Mouse (Mus musculus) spleen, adult 18-20 months (tissue): Measurements from ENCODE around the gene P3h1.

Experiments
- DNase-seq, 2 experiments: peaks; one replicate each; pipeline ENCODE4 v3.0.0; 2022; ENCODE audit warnings: mixed read lengths in 2 of 2

P3h1 gene

GRCm38 (mm10) chr4:119232410-119233255 is at the start of gene P3h1, which contains the start of gene AU022252:
P3h1 (plus strand) TSS chr4:119232915.
AU022252 (minus strand) TSS chr4:119232712.
- peak; percentile 98 to 99 for DNase-seq

- DNase-seq, result no peak
Observed at GRCm38 (mm10) chr4:119183525-119183924, 49.2 kb upstream of the P3h1 start.

- no peak for DNase-seq
Observed at GRCm38 (mm10) chr4:119185771-119186170, 46.9 kb upstream of the P3h1 start.

GRCm38 (mm10) chr4:119188060-119188785 is 44.5 kb upstream of the P3h1 start:
- no peak for DNase-seq

GRCm38 (mm10) chr4:119189392-119189791 is 43.3 kb upstream of the P3h1 start:
- no peak for DNase-seq

- no peak for DNase-seq
Observed at GRCm38 (mm10) chr4:119189864-119190263, 42.9 kb upstream of the P3h1 start, which contains the start of gene Ermap. Ermap (minus strand) TSS chr4:119190011.

- DNase-seq, result no peak
Observed at GRCm38 (mm10) chr4:119190618-119191017, 42.1 kb upstream of the P3h1 start.

GRCm38 (mm10) chr4:119191273-119191672 is 41.4 kb upstream of the P3h1 start:
- no peak for DNase-seq

- DNase-seq, result no peak
Observed at GRCm38 (mm10) chr4:119192757-119193156, 40.0 kb upstream of the P3h1 start.

- DNase-seq, result peak; percentile 80 to 89
Observed at GRCm38 (mm10) chr4:119194909-119195581, 37.7 kb upstream of the P3h1 start, which contains the start of gene Svbp. Svbp (plus strand) TSS chr4:119195306.

- DNase-seq, result no peak
Observed at GRCm38 (mm10) chr4:119195582-119196320, 37.0 kb upstream of the P3h1 start.

GRCm38 (mm10) chr4:119198105-119198504 is 34.6 kb upstream of the P3h1 start:
- DNase-seq, result no peak

- DNase-seq, result peak; percentile 15 to 57
Observed at GRCm38 (mm10) chr4:119204672-119205071, 28.0 kb upstream of the P3h1 start.

GRCm38 (mm10) chr4:119216667-119217066 is 16.0 kb upstream of the P3h1 start:
- no peak for DNase-seq

- DNase-seq, result no peak
Observed at GRCm38 (mm10) chr4:119218169-119218568, 14.5 kb upstream of the P3h1 start, which contains the start of gene Tmem269. Tmem269 (minus strand) TSS chr4:119218217.

GRCm38 (mm10) chr4:119223696-119224095 is 9.0 kb upstream of the P3h1 start:
- peak in 1 of 2 experiments; percentile 21 for DNase-seq

- DNase-seq, result no peak
Observed at GRCm38 (mm10) chr4:119224534-119224933, 8.2 kb upstream of the P3h1 start.

GRCm38 (mm10) chr4:119225719-119226118 is 7.0 kb upstream of the P3h1 start:
- no peak for DNase-seq

- DNase-seq, result no peak
Observed at GRCm38 (mm10) chr4:119226751-119227150, 6.0 kb upstream of the P3h1 start.

GRCm38 (mm10) chr4:119233256-119233901 is 664 bp downstream of the P3h1 start:
- no peak for DNase-seq

- DNase-seq, result no peak
Observed at GRCm38 (mm10) chr4:119234348-119234747, 1.6 kb downstream of the P3h1 start.

GRCm38 (mm10) chr4:119238661-119239060 is 5.9 kb downstream of the P3h1 start:
- DNase-seq, result no peak
